Mouse (Mus musculus) thymus, postnatal 10 days (tissue): ENCODE measurements around the gene Sirt6.

Source experiments
- DNase-seq, 2 experiments: peaks; one replicate each; pipeline ENCODE4 v3.0.0; 2021; ENCODE audit warnings: low spot score in 2 of 2

The Sirt6 gene

GRCm38 (mm10) chr10:81595599-81595998 lies 32.0 kb downstream of the Sirt6 start:
- no peak for DNase-seq

GRCm38 (mm10) chr10:81593935-81594334 lies 33.7 kb downstream of the Sirt6 start:
- no peak for DNase-seq

GRCm38 (mm10) chr10:81593223-81593622 lies 34.4 kb downstream of the Sirt6 start:
- no peak for DNase-seq

- no peak for DNase-seq
Observed at GRCm38 (mm10) chr10:81592631-81593030, 35.0 kb downstream of the Sirt6 start.

GRCm38 (mm10) chr10:81591846-81592245 lies 35.8 kb downstream of the Sirt6 start:
- DNase-seq: no peak

GRCm38 (mm10) chr10:81588739-81589138 lies 38.9 kb downstream of the Sirt6 start:
- DNase-seq: no peak

GRCm38 (mm10) chr10:81583347-81583746 lies 44.2 kb downstream of the Sirt6 start:
- DNase-seq: no peak

- no peak for DNase-seq
Observed at GRCm38 (mm10) chr10:81580441-81581070, 47.0 kb downstream of the Sirt6 start.

GRCm38 (mm10) chr10:81579967-81580366 lies 47.6 kb downstream of the Sirt6 start:
- DNase-seq: no peak

GRCm38 (mm10) chr10:81575695-81576094 lies 51.9 kb downstream of the Sirt6 start:
- no peak for DNase-seq

GRCm38 (mm10) chr10:81575208-81575631 lies 52.4 kb downstream of the Sirt6 start:
- DNase-seq: no peak

- no peak for DNase-seq
Observed at GRCm38 (mm10) chr10:81574081-81575056, 53.2 kb downstream of the Sirt6 start, which contains the start of gene Tle2. Tle2 (plus strand) TSS chr10:81574561.

- no peak for DNase-seq
Observed at GRCm38 (mm10) chr10:81572975-81573374, 54.6 kb downstream of the Sirt6 start.

GRCm38 (mm10) chr10:81572133-81572671 lies 55.4 kb downstream of the Sirt6 start:
- no peak for DNase-seq
